Mouse (Mus musculus): ENCODE data around the gene Trpv3.

DNA sequence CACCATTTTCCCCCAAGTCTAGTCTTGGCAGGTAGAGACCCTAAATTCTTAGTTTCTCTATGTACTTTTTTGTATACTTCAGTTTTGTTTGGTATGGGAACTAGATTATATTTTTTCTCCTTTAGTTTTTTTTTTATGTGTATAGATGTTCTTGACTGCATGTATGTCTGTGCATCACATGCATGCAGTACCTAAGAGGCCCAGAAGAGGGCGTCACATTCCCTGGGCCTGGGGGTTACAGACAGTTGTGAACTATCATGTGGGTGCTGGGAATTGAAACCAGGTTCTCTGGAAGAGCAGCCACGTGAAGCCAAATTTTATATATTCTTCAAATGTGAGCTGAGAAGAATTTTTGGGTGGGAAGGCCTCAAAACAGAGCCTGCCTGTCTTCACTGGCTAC, 47.5 kb upstream of the Trpv3 start:
- TF ChIP-seq CTCF (IDR thresholded peaks at IDR 0.05; ENCODE audit: extremely low read depth, insufficient read depth, insufficient read length, insufficient replicate concordance) = no peak
- TF ChIP-seq POLR2A (IDR thresholded peaks at IDR 0.05; ENCODE audit: low read depth, low read length) = no peak
